Mouse (Mus musculus): Measurements from ENCODE around the gene Ift140. TPM values are rescaled to one million over a fixed set of nuclear protein-coding genes. Genes with fewer than 3 reads are reported as not detected.

The Ift140 gene
- polyA plus RNA-seq, 1 experiment from 2014 or later, result 20.0 TPM

- ATAC-seq (ENCODE audit: low FRiP score, low read depth), result no peak
- no peak overlapping the region for H3K4me2 ChIP-seq
- no peak overlapping the region for H3K4me3 ChIP-seq
- 94% methylated on average over 6 of the region's 16 CpGs for WGBS
- no peak overlapping the region for H3K27ac ChIP-seq (replicated peaks)
- peaks cover 9% of the 10 kb centered on the region; the same call in 1 of the 2 replicates for H3K4me1 ChIP-seq (replicated peaks)
- H3K27me3 ChIP-seq, result no peaks in the 10 kb centered on the region
- no peak overlapping the region for H3K9ac ChIP-seq
- no peaks in the 10 kb centered on the region for H3K9me3 ChIP-seq
- H3K36me3 ChIP-seq, result peaks cover 54% of the 10 kb centered on the region
These were observed 91.9 kb downstream of the Ift140 start for GRCm38 (mm10) chr17:25107786-25108185.

GRCm38 (mm10) chr17:25109578-25109977 lies 93.7 kb downstream of the Ift140 start:
- Histone ChIP-seq H3K36me3 (peaks cover 39% of the 10 kb centered on the region), H3K4me1 (replicated peaks) (peaks cover 15% of the 10 kb centered on the region), H3K4me3 (no peak overlapping the region), H3K27me3 (no peaks in the 10 kb centered on the region), H3K9ac (no peak overlapping the region), H3K4me2 (no peak overlapping the region), H3K9me3 (no peaks in the 10 kb centered on the region), H3K27ac (replicated peaks) (no peak overlapping the region)
- ATAC-seq (ENCODE audit: low FRiP score, low read depth), result no peak
- 87% methylated on average over 2 of the region's 2 CpGs for WGBS

GRCm38 (mm10) chr17:25110590-25110989 lies 94.7 kb downstream of the Ift140 start:
- Histone ChIP-seq H3K27me3 (no peaks in the 10 kb centered on the region), H3K4me3 (no peak overlapping the region), H3K4me2 (no peak overlapping the region), H3K27ac (replicated peaks) (no peak overlapping the region), H3K36me3 (peaks cover 29% of the 10 kb centered on the region), H3K4me1 (replicated peaks) (peaks cover 23% of the 10 kb centered on the region), H3K9me3 (no peaks in the 10 kb centered on the region), H3K9ac (no peak overlapping the region)
- ATAC-seq (ENCODE audit: low FRiP score, low read depth), result no peak
- 95% methylated on average over 6 of the region's 6 CpGs for WGBS

- H3K9me3 ChIP-seq, result no peaks in the 10 kb centered on the region
- peaks cover 26% of the 10 kb centered on the region for H3K4me1 ChIP-seq (replicated peaks)
- ATAC-seq (ENCODE audit: low FRiP score, low read depth), result no peak
- H3K4me2 ChIP-seq, result no peak overlapping the region
- H3K4me3 ChIP-seq, result no peak overlapping the region
- no peak overlapping the region for H3K27ac ChIP-seq (replicated peaks)
- H3K9ac ChIP-seq, result no peak overlapping the region
- no peaks in the 10 kb centered on the region for H3K27me3 ChIP-seq
- WGBS, result 95% methylated on average over 5 of the region's 5 CpGs
- peaks cover 23% of the 10 kb centered on the region for H3K36me3 ChIP-seq
These were observed 95.3 kb downstream of the Ift140 start for GRCm38 (mm10) chr17:25111220-25111619.

GRCm38 (mm10) chr17:25111739-25112422 lies 96.0 kb downstream of the Ift140 start:
- peaks cover 17% of the 10 kb centered on the region for H3K36me3 ChIP-seq
- no peak overlapping the region for H3K4me3 ChIP-seq
- no peak for ATAC-seq (ENCODE audit: low FRiP score, low read depth)
- H3K27me3 ChIP-seq, result no peaks in the 10 kb centered on the region
- H3K4me1 ChIP-seq (replicated peaks), result peaks cover 27% of the 10 kb centered on the region
- 78% methylated on average over 8 of the region's 8 CpGs for WGBS
- peak overlapping the region; percentile 23; the same call in 1 of the 2 replicates for H3K27ac ChIP-seq (replicated peaks)
- H3K9me3 ChIP-seq, result no peaks in the 10 kb centered on the region
- no peak overlapping the region for H3K9ac ChIP-seq
- H3K4me2 ChIP-seq, result no peak overlapping the region

GRCm38 (mm10) chr17:25112423-25112810 lies 96.5 kb downstream of the Ift140 start:
- H3K27me3 ChIP-seq, result no peaks in the 10 kb centered on the region
- H3K4me3 ChIP-seq, result no peak overlapping the region
- no peak for ATAC-seq (ENCODE audit: low FRiP score, low read depth)
- H3K4me1 ChIP-seq (replicated peaks), result peaks cover 27% of the 10 kb centered on the region
- H3K4me2 ChIP-seq, result no peak overlapping the region
- H3K27ac ChIP-seq (replicated peaks), result peak overlapping the region; percentile 23; the same call in 1 of the 2 replicates
- no peak overlapping the region for H3K9ac ChIP-seq
- peaks cover 15% of the 10 kb centered on the region for H3K36me3 ChIP-seq
- no peaks in the 10 kb centered on the region for H3K9me3 ChIP-seq
- WGBS, result 77% methylated on average over 3 of the region's 3 CpGs

GRCm38 (mm10) chr17:25114908-25115645 lies 99.2 kb downstream of the Ift140 start:
- Histone ChIP-seq H3K27me3 (no peaks in the 10 kb centered on the region), H3K4me1 (replicated peaks) (peaks cover 27% of the 10 kb centered on the region), H3K9me3 (no peaks in the 10 kb centered on the region), H3K36me3 (peaks cover 3% of the 10 kb centered on the region; the same call in 1 of the 2 replicates), H3K4me3 (peak overlapping the region; percentile 85), H3K27ac (replicated peaks) (peak overlapping the region; percentile 94), H3K9ac (peak overlapping the region; percentile 74), H3K4me2 (peak overlapping the region; percentile 100)
- 13% methylated on average over 23 of the region's 23 CpGs for WGBS
- peak; percentile 67 for ATAC-seq (ENCODE audit: low FRiP score, low read depth)

GRCm38 (mm10) chr17:25115664-25116432 lies 100.0 kb downstream of the Ift140 start, which contains the start of gene Telo2:
Telo2 (minus strand) TSS chr17:25115967.
- Histone ChIP-seq H3K27me3 (no peaks in the 10 kb centered on the region), H3K4me3 (peak within 1 kb of the TSS; percentile 85), H3K36me3 (peaks cover 3% of the 10 kb centered on the region; the same call in 1 of the 2 replicates), H3K4me1 (replicated peaks) (peaks cover 27% of the 10 kb centered on the region), H3K9ac (peak within 1 kb of the TSS; percentile 74), H3K27ac (replicated peaks) (peak within 1 kb of the TSS; percentile 94), H3K9me3 (no peaks in the 10 kb centered on the region), H3K4me2 (peak within 1 kb of the TSS; percentile 100)
- 4% methylated on average over 40 of the region's 40 CpGs for WGBS
- peak; percentile 95 for ATAC-seq (ENCODE audit: low FRiP score, low read depth)

GRCm38 (mm10) chr17:25117263-25117662 lies 101.4 kb downstream of the Ift140 start:
- no peak overlapping the region for H3K4me2 ChIP-seq
- no peak overlapping the region for H3K9ac ChIP-seq
- H3K27ac ChIP-seq (replicated peaks), result no peak overlapping the region
- no peak for ATAC-seq (ENCODE audit: low FRiP score, low read depth)
- no peaks in the 10 kb centered on the region for H3K9me3 ChIP-seq
- no peak overlapping the region for H3K4me3 ChIP-seq
- no peaks in the 10 kb centered on the region for H3K27me3 ChIP-seq
- H3K36me3 ChIP-seq, result peaks cover 3% of the 10 kb centered on the region; the same call in 1 of the 2 replicates
- peaks cover 22% of the 10 kb centered on the region for H3K4me1 ChIP-seq (replicated peaks)
- 32% methylated on average over 4 of the region's 4 CpGs for WGBS

GRCm38 (mm10) chr17:25120406-25120805 lies 104.5 kb downstream of the Ift140 start, which contains the start of gene Ptx4:
Ptx4 (plus strand) TSS chr17:25120760.
- H3K27me3 ChIP-seq, result no peaks in the 10 kb centered on the region
- peaks cover 4% of the 10 kb centered on the region; the same call in 1 of the 2 replicates for H3K4me1 ChIP-seq (replicated peaks)
- 58% methylated on average over 3 of the region's 3 CpGs for WGBS
- no peak within 1 kb of the TSS for H3K9ac ChIP-seq
- H3K4me2 ChIP-seq, result no peak within 1 kb of the TSS
- ATAC-seq (ENCODE audit: low FRiP score, low read depth), result no peak
- H3K36me3 ChIP-seq, result no peaks in the 10 kb centered on the region
- no peak within 1 kb of the TSS for H3K4me3 ChIP-seq
- H3K9me3 ChIP-seq, result no peaks in the 10 kb centered on the region
- no peak within 1 kb of the TSS for H3K27ac ChIP-seq (replicated peaks)

GRCm38 (mm10) chr17:25123979-25124378 lies 108.1 kb downstream of the Ift140 start:
- WGBS, result 31% methylated on average over 7 of the region's 7 CpGs
- H3K9me3 ChIP-seq, result no peaks in the 10 kb centered on the region
- ATAC-seq (ENCODE audit: low FRiP score, low read depth), result no peak
- no peak overlapping the region for H3K4me2 ChIP-seq
- no peak overlapping the region for H3K9ac ChIP-seq
- H3K4me1 ChIP-seq (replicated peaks), result no peaks in the 10 kb centered on the region
- H3K4me3 ChIP-seq, result no peak overlapping the region
- no peaks in the 10 kb centered on the region for H3K27me3 ChIP-seq
- no peak overlapping the region for H3K27ac ChIP-seq (replicated peaks)
- no peaks in the 10 kb centered on the region for H3K36me3 ChIP-seq

Data from hindbrain, embryonic 15.5 days (tissue).